In genomic region chr2:170418748-170419147, GRCm38 (mm10) we compare ENCODE assay signal across 9 mouse cellular contexts. TPM values are rescaled to one million over a fixed set of nuclear protein-coding genes. Genes with fewer than 3 reads are reported as not detected.
DNase-seq lines count a peak whose midpoint lies in the region; TF ChIP-seq lines count a peak whose summit lies in the region.
"Had no signal": no experiment of that assay in that cellular context is flagged by ENCODE, and none has a peak within 500 bp of the region (broad histone marks: within the 10 kb centered on the region; RNA-seq: fewer than 3 reads in every experiment).

No protein-coding gene starts in this region.

- no peak overlapping the region for H3K27ac ChIP-seq in layer of hippocampus, adult 2 months
- H3K27ac ChIP-seq: limb, embryonic 13.5 days had no signal

- TF ChIP-seq CTCF in layer of hippocampus, adult 2 months (conservative IDR thresholded peaks at IDR 0.05): peak; percentile 66

- DNase-seq in cerebellum, postnatal 25 days: peak; percentile 13 to 40
- DNase-seq in cerebellum, adult 8-10 months: no peak
- peak in 1 of 2 experiments; percentile 35 for DNase-seq in layer of hippocampus, adult 2 months (ENCODE audit: low spot score in 2 of 2)
- no peak for DNase-seq in layer of hippocampus, adult 9-11 months
- DNase-seq in NIH3T3 (ENCODE audit: low read depth): peak; percentile 11
- DNase-seq in kidney, postnatal 4 days: peak; percentile 72 to 77
- peak; percentile 78 for DNase-seq in testis, postnatal 10 days (ENCODE audit: low spot score)
- DNase-seq in spleen, postnatal 36 days (ENCODE audit: low spot score in 2 of 2): no peak

- no peak overlapping the region for H3K4me3 ChIP-seq in layer of hippocampus, adult 2 months
- H3K4me3 ChIP-seq: limb, embryonic 13.5 days had no signal

RNA-seq across cellular contexts. Expression of gene Bcas1, which starts 8.9 kb away (rescaled TPM):
- 10 to 100 TPM; 59.4 to 69.6 TPM for total RNA-seq in layer of hippocampus, adult 2 months (2021)

Comparison
In these comparisons a context has a peak if more than half of its experiments do, and no peak if none do; other contexts are left out.
1. DNase-seq: peak in cerebellum, postnatal 25 days (2 of 2), NIH3T3 (single experiment), kidney, postnatal 4 days (2 of 2) and testis, postnatal 10 days (single experiment); none in cerebellum, adult 8-10 months (single experiment), layer of hippocampus, adult 9-11 months (single experiment) and spleen, postnatal 36 days (0 of 2).